In genomic region chr15:99018630-99019029, GRCm38 (mm10) we compare ENCODE assay signal across 15 mouse cellular contexts. TPM values are rescaled to one million over a fixed set of nuclear protein-coding genes. Genes with fewer than 3 reads are reported as not detected.
DNase-seq lines count a peak whose midpoint lies in the region; ATAC-seq and TF ChIP-seq lines count a peak whose summit lies in the region.
"Had no signal": no experiment of that assay in that cellular context is flagged by ENCODE, and none has a peak within 500 bp of the region (broad histone marks: within the 10 kb centered on the region; RNA-seq: fewer than 3 reads in every experiment).

No protein-coding gene starts in this region.

- WGBS in intestine, embryonic 14.5 days, result 74% methylated on average over 4 of the region's 4 CpGs
- 83% methylated on average over 4 of the region's 4 CpGs for WGBS in intestine, postnatal 0 days
- WGBS in midbrain, embryonic 15.5 days, result 84% methylated on average over 4 of the region's 4 CpGs
- 76% methylated on average over 4 of the region's 4 CpGs for WGBS in midbrain, postnatal 0 days
- 74% methylated on average over 4 of the region's 4 CpGs for WGBS in embryonic facial prominence, embryonic 15.5 days
- WGBS in small intestine, adult 2 months, result 87% methylated on average over 4 of the region's 4 CpGs
- WGBS in forebrain, embryonic 14.5 days, result 89% methylated on average over 4 of the region's 4 CpGs

- H3K4me1 ChIP-seq in intestine, embryonic 14.5 days (replicated peaks; ENCODE audit: control insufficient read depth, insufficient read depth, low read length), result peaks cover 7% of the 10 kb centered on the region; the same call in 1 of the 2 replicates
- no peaks in the 10 kb centered on the region for H3K4me1 ChIP-seq in intestine, postnatal 0 days (replicated peaks; ENCODE audit: control insufficient read depth, insufficient read depth, low read length)
- H3K4me1 ChIP-seq in midbrain, embryonic 15.5 days, result peaks cover 11% of the 10 kb centered on the region
- H3K4me1 ChIP-seq in midbrain, postnatal 0 days (ENCODE audit: insufficient read depth, low read length), result no peaks in the 10 kb centered on the region
- peaks cover 25% of the 10 kb centered on the region for H3K4me1 ChIP-seq in embryonic facial prominence, embryonic 15.5 days
- H3K4me1 ChIP-seq in small intestine, adult 2 months (ENCODE audit: control insufficient read depth, insufficient read depth, insufficient read length, low read length), result no peaks in the 10 kb centered on the region
- H3K4me1 ChIP-seq in forebrain, embryonic 14.5 days (ENCODE audit: control insufficient read depth, insufficient read depth, low read length), result peaks cover 4% of the 10 kb centered on the region

- no peaks in the 10 kb centered on the region for H3K27me3 ChIP-seq in intestine, embryonic 14.5 days (replicated peaks; ENCODE audit: control insufficient read depth, insufficient read depth, low read length)
- H3K27me3 ChIP-seq in intestine, postnatal 0 days (replicated peaks; ENCODE audit: control insufficient read depth, insufficient read depth, low read length), result no peaks in the 10 kb centered on the region
- no peaks in the 10 kb centered on the region for H3K27me3 ChIP-seq in midbrain, embryonic 15.5 days (replicated peaks)
- H3K27me3 ChIP-seq in midbrain, postnatal 0 days (ENCODE audit: insufficient read depth, low read length), result no peaks in the 10 kb centered on the region
- no peaks in the 10 kb centered on the region for H3K27me3 ChIP-seq in embryonic facial prominence, embryonic 15.5 days
- H3K27me3 ChIP-seq in small intestine, adult 2 months (ENCODE audit: control insufficient read depth, insufficient read depth, low read length), result no peaks in the 10 kb centered on the region
- H3K27me3 ChIP-seq in forebrain, embryonic 14.5 days (replicated peaks; ENCODE audit: control insufficient read depth, insufficient read depth, low read length), result no peaks in the 10 kb centered on the region

- 0 out of 2 replicates have a peak, but pooled peaks cover 3% of the 10 kb centered on the region for H3K9me3 ChIP-seq in intestine, embryonic 14.5 days (ENCODE audit: control insufficient read depth, low read length)
- H3K9me3 ChIP-seq in intestine, postnatal 0 days (ENCODE audit: control insufficient read depth), result no peaks in the 10 kb centered on the region
- no peaks in the 10 kb centered on the region for H3K9me3 ChIP-seq in midbrain, embryonic 15.5 days
- H3K9me3 ChIP-seq in midbrain, postnatal 0 days (ENCODE audit: low read length), result no peaks in the 10 kb centered on the region
- no peaks in the 10 kb centered on the region for H3K9me3 ChIP-seq in embryonic facial prominence, embryonic 15.5 days (replicated peaks)
- peaks cover 3% of the 10 kb centered on the region; the same call in 1 of the 2 replicates for H3K9me3 ChIP-seq in forebrain, embryonic 14.5 days (replicated peaks; ENCODE audit: control insufficient read depth, low read length)

- H3K4me2 ChIP-seq in intestine, embryonic 14.5 days (ENCODE audit: low read length), result peak overlapping the region; percentile 25
- no peak overlapping the region; the same call in 1 of the 2 replicates for H3K4me2 ChIP-seq in intestine, postnatal 0 days (replicated peaks; ENCODE audit: low read depth)
- H3K4me2 ChIP-seq in midbrain, embryonic 15.5 days, result no peak overlapping the region
- no peak overlapping the region for H3K4me2 ChIP-seq in midbrain, postnatal 0 days (ENCODE audit: low read depth, low read length, poor library complexity, severe bottlenecking)
- H3K4me2 ChIP-seq in embryonic facial prominence, embryonic 15.5 days (replicated peaks), result no peak overlapping the region
- H3K4me2 ChIP-seq in forebrain, embryonic 14.5 days (ENCODE audit: low read length), result no peak overlapping the region

- no peak overlapping the region for H3K4me3 ChIP-seq in intestine, embryonic 14.5 days (ENCODE audit: low read depth, low read length)
- no peak overlapping the region for H3K4me3 ChIP-seq in intestine, postnatal 0 days (ENCODE audit: low read depth, low read length)
- no peak overlapping the region for H3K4me3 ChIP-seq in midbrain, embryonic 15.5 days
- H3K4me3 ChIP-seq in midbrain, postnatal 0 days (ENCODE audit: low read depth, low read length), result no peak overlapping the region
- H3K4me3 ChIP-seq in embryonic facial prominence, embryonic 15.5 days (replicated peaks), result no peak overlapping the region
- no peak overlapping the region for H3K4me3 ChIP-seq in small intestine, adult 2 months (ENCODE audit: low read depth, low read length)
- no peak overlapping the region for H3K4me3 ChIP-seq in forebrain, embryonic 14.5 days (ENCODE audit: low read depth, low read length)
- H3K4me3 ChIP-seq: left cerebral cortex, adult 2 months had no signal

- no peak for DNase-seq in intestine, embryonic 14.5 days (ENCODE audit: low spot score)
- DNase-seq in midbrain, postnatal 0 days (ENCODE audit: low spot score), result no peak
- DNase-seq in forebrain, embryonic 14.5 days (ENCODE audit: low spot score), result no peak
- no peak for DNase-seq in ovary, postnatal 10 days (ENCODE audit: low spot score)
- DNase-seq: gastrocnemius, postnatal 25 days; spleen, adult 18-20 months; thymus, postnatal 36 days had no signal

- TF ChIP-seq POLR2A in small intestine, adult 2 months (IDR thresholded peaks at IDR 0.05; ENCODE audit: low read depth, low read length), result no peak

- TF ChIP-seq CTCF in intestine, postnatal 0 days (IDR thresholded peaks at IDR 0.05; ENCODE audit: low read depth), result no peak
- TF ChIP-seq CTCF in midbrain, postnatal 0 days (IDR thresholded peaks at IDR 0.05), result no peak
- no peak for TF ChIP-seq CTCF in small intestine, adult 2 months (IDR thresholded peaks at IDR 0.05; ENCODE audit: extremely low read depth, insufficient read length, insufficient replicate concordance, low read depth, low read length)

- H3K27ac ChIP-seq in intestine, embryonic 14.5 days (ENCODE audit: low read depth), result no peak overlapping the region
- no peak overlapping the region for H3K27ac ChIP-seq in intestine, postnatal 0 days (ENCODE audit: low read depth, low read length)
- peak overlapping the region; percentile 2; the same call in 1 of the 2 replicates for H3K27ac ChIP-seq in midbrain, embryonic 15.5 days
- H3K27ac ChIP-seq in midbrain, postnatal 0 days (ENCODE audit: low read depth, low read length), result no peak overlapping the region
- H3K27ac ChIP-seq in embryonic facial prominence, embryonic 15.5 days (replicated peaks), result peak overlapping the region; percentile 88
- peak overlapping the region; percentile 39; the same call in 1 of the 2 replicates for H3K27ac ChIP-seq in small intestine, adult 2 months (ENCODE audit: insufficient read depth, low read depth, low read length)
- H3K27ac ChIP-seq in forebrain, embryonic 14.5 days (ENCODE audit: low read depth, low read length), result no peak overlapping the region
- H3K27ac ChIP-seq: left cerebral cortex, adult 2 months had no signal

- no peak for ATAC-seq in intestine, embryonic 14.5 days (replicated peaks; ENCODE audit: low FRiP score, low TSS enrichment, low read depth)
- no peak for ATAC-seq in intestine, postnatal 0 days
- no peak for ATAC-seq in midbrain, embryonic 15.5 days (replicated peaks)
- ATAC-seq in midbrain, postnatal 0 days (ENCODE audit: low FRiP score), result no peak
- ATAC-seq in embryonic facial prominence, embryonic 15.5 days (ENCODE audit: insufficient number of reproducible peaks, low FRiP score, low TSS enrichment, low read depth), result 0 out of 2 replicates have a peak, but pooled peaks have one; percentile 45
- no peak for ATAC-seq in forebrain, embryonic 14.5 days
- ATAC-seq: forebrain, embryonic 16.5 days had no signal

- no peaks in the 10 kb centered on the region for H3K36me3 ChIP-seq in intestine, embryonic 14.5 days (ENCODE audit: control insufficient read depth, insufficient read depth, low read length)
- no peaks in the 10 kb centered on the region for H3K36me3 ChIP-seq in intestine, postnatal 0 days (ENCODE audit: control insufficient read depth, insufficient read depth)
- no peaks in the 10 kb centered on the region for H3K36me3 ChIP-seq in midbrain, embryonic 15.5 days (replicated peaks)
- no peaks in the 10 kb centered on the region for H3K36me3 ChIP-seq in midbrain, postnatal 0 days (ENCODE audit: insufficient read depth, low read length)
- no peaks in the 10 kb centered on the region for H3K36me3 ChIP-seq in embryonic facial prominence, embryonic 15.5 days
- no peaks in the 10 kb centered on the region for H3K36me3 ChIP-seq in small intestine, adult 2 months (ENCODE audit: control insufficient read depth, insufficient read depth, low read length)
- no peaks in the 10 kb centered on the region for H3K36me3 ChIP-seq in forebrain, embryonic 14.5 days (ENCODE audit: control insufficient read depth, insufficient read depth, low read length)

- no peak overlapping the region for H3K9ac ChIP-seq in intestine, embryonic 14.5 days (ENCODE audit: low read length)
- no peak overlapping the region for H3K9ac ChIP-seq in intestine, postnatal 0 days (ENCODE audit: low read depth, low read length)
- no peak overlapping the region for H3K9ac ChIP-seq in midbrain, embryonic 15.5 days
- H3K9ac ChIP-seq in midbrain, postnatal 0 days (replicated peaks; ENCODE audit: low read length, poor library complexity, severe bottlenecking), result no peak overlapping the region
- H3K9ac ChIP-seq in embryonic facial prominence, embryonic 15.5 days, result no peak overlapping the region
- H3K9ac ChIP-seq in forebrain, embryonic 14.5 days (ENCODE audit: low read length), result no peak overlapping the region

RNA-seq across cellular contexts. Expression of gene Tuba1c, which starts 11.1 kb away (rescaled TPM):
- polyA plus RNA-seq in intestine, embryonic 14.5 days (2014; fragmentation: Nextera tagmentation; extraction: Ambion mirVana), result 269 and 276 TPM in 2 replicates
- polyA plus RNA-seq in intestine, postnatal 0 days (2015; fragmentation: Nextera tagmentation; extraction: Ambion mirVana), result 271 and 315 TPM in 2 replicates
- 16.4 and 20.5 TPM in 2 replicates for polyA plus RNA-seq in midbrain, embryonic 15.5 days (2015; fragmentation: Nextera tagmentation; extraction: Ambion mirVana)
- total RNA-seq in midbrain, postnatal 0 days (2014; rRNA removed), result 18.2 and 22.6 TPM in 2 replicates
- 9.6 and 9.9 TPM in 2 replicates for polyA plus RNA-seq in midbrain, postnatal 0 days (2015; fragmentation: Nextera tagmentation; extraction: Ambion mirVana)
- polyA plus RNA-seq in embryonic facial prominence, embryonic 15.5 days (2015; fragmentation: Nextera tagmentation; extraction: Ambion mirVana), result 131 and 134 TPM in 2 replicates
- polyA plus RNA-seq in small intestine, adult 2 months (2012; rRNA removed), result 252 and 382 TPM in 2 replicates
- polyA plus RNA-seq in forebrain, embryonic 14.5 days (2014; fragmentation: Nextera tagmentation; extraction: Ambion mirVana), result 56.7 and 93.1 TPM in 2 replicates

RNA-seq across cellular contexts. Expression of gene Prph, which starts 36.3 kb away (rescaled TPM):
- 54.4 and 56.3 TPM in 2 replicates for polyA plus RNA-seq in intestine, embryonic 14.5 days (2014; fragmentation: Nextera tagmentation; extraction: Ambion mirVana)
- 29.8 and 32.7 TPM in 2 replicates for polyA plus RNA-seq in intestine, postnatal 0 days (2015; fragmentation: Nextera tagmentation; extraction: Ambion mirVana)
- 5.7 and 10.3 TPM in 2 replicates for polyA plus RNA-seq in midbrain, embryonic 15.5 days (2015; fragmentation: Nextera tagmentation; extraction: Ambion mirVana)
- 9.8 and 11.2 TPM in 2 replicates for total RNA-seq in midbrain, postnatal 0 days (2014; rRNA removed)
- polyA plus RNA-seq in midbrain, postnatal 0 days (2015; fragmentation: Nextera tagmentation; extraction: Ambion mirVana), result 8.0 and 9.1 TPM in 2 replicates
- polyA plus RNA-seq in embryonic facial prominence, embryonic 15.5 days (2015; fragmentation: Nextera tagmentation; extraction: Ambion mirVana), result 8.8 and 9.9 TPM in 2 replicates
- polyA plus RNA-seq in small intestine, adult 2 months (2012; rRNA removed), result 4.6 and 4.8 TPM in 2 replicates
- 0.84 and 1.0 TPM in 2 replicates for polyA plus RNA-seq in forebrain, embryonic 14.5 days (2014; fragmentation: Nextera tagmentation; extraction: Ambion mirVana)
- total RNA-seq: megakaryocyte, adult 5-6 weeks had no signal

RNA-seq across cellular contexts. Expression of gene Troap, which starts 55.7 kb away (rescaled TPM):
- 25.4 and 27.7 TPM in 2 replicates for polyA plus RNA-seq in intestine, embryonic 14.5 days (2014; fragmentation: Nextera tagmentation; extraction: Ambion mirVana)
- polyA plus RNA-seq in intestine, postnatal 0 days (2015; fragmentation: Nextera tagmentation; extraction: Ambion mirVana), result 4.8 TPM in 2 replicates
- polyA plus RNA-seq in midbrain, embryonic 15.5 days (2015; fragmentation: Nextera tagmentation; extraction: Ambion mirVana), result 4.9 and 6.6 TPM in 2 replicates
- 1.6 and 4.1 TPM in 2 replicates for total RNA-seq in midbrain, postnatal 0 days (2014; rRNA removed)
- polyA plus RNA-seq in midbrain, postnatal 0 days (2015; fragmentation: Nextera tagmentation; extraction: Ambion mirVana), result 1.4 and 2.1 TPM in 2 replicates
- polyA plus RNA-seq in embryonic facial prominence, embryonic 15.5 days (2015; fragmentation: Nextera tagmentation; extraction: Ambion mirVana), result 27.1 TPM in 2 replicates
- 5.3 and 9.0 TPM in 2 replicates for polyA plus RNA-seq in small intestine, adult 2 months (2012; rRNA removed)
- 11.0 and 13.6 TPM in 2 replicates for polyA plus RNA-seq in forebrain, embryonic 14.5 days (2014; fragmentation: Nextera tagmentation; extraction: Ambion mirVana)
- total RNA-seq: liver, adult 2 months had no signal
- polyA plus RNA-seq: liver, adult 2 months had no signal

Comparison
In these comparisons a context has a peak if more than half of its experiments do, and no peak if none do; other contexts are left out.
1. H3K27ac ChIP-seq: peak in midbrain, embryonic 15.5 days (single experiment), embryonic facial prominence, embryonic 15.5 days (single experiment) and small intestine, adult 2 months (single experiment); none in intestine, embryonic 14.5 days (single experiment), intestine, postnatal 0 days (single experiment), midbrain, postnatal 0 days (single experiment) and forebrain, embryonic 14.5 days (single experiment).